Mouse (Mus musculus): ENCODE results near the gene Azi2.

DNA sequence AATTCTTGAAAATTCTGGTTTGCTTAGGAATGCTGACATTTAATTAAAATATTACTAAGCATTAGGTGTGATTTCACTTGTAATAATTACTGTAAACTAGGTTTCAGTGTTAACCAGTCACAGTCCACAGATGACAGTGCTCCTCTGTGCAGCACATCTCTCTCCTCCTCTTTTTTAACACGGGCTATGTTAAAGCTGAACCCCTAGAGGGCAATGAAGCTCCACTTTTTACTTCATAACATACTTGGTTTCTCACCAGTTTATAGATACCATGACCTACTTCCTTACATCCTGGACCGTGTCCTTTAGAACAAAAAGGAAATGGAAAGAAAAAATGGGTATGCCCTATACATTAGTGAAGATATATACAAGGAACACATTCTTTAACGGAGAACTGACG, 59.1 kb downstream of the Azi2 start:
- TF ChIP-seq POLR2A (IDR thresholded peaks at IDR 0.05; ENCODE audit: low read depth, low read length): no peak
- TF ChIP-seq CTCF (IDR thresholded peaks at IDR 0.05; ENCODE audit: extremely low read depth, insufficient read length, insufficient replicate concordance, low read depth, low read length): no peak
